Mouse (Mus musculus) v-Abl transformed pro-B cells (cell line): Measurements from ENCODE around the gene Kirrel3.

Experiments
- in situ Hi-C, 2 experiments: fragments of 400-800 bp; cut with MboI; formaldehyde crosslinking; loops; one replicate each; pipeline ENCODE4 v1.15.1; 2025; ENCODE audit not compliant: unreplicated experiment in 2 of 2

The Kirrel3 gene

GRCm38 (mm10) chr9:34861775-34862174 lies 376.1 kb downstream of the Kirrel3 start:
- in situ Hi-C loops, result loop anchor here in 1 of 2 experiments (10.0 kb wide), 1 partner anchor 303 kb away; no protein-coding TSS in a partner anchor

GRCm38 (mm10) chr9:34865606-34866005 lies 379.9 kb downstream of the Kirrel3 start:
- in situ Hi-C loops, result loop anchor here in 1 of 2 experiments (10.0 kb wide), 1 partner anchor 299 kb away; no protein-coding TSS in a partner anchor

GRCm38 (mm10) chr9:34871316-34871966 lies 385.7 kb downstream of the Kirrel3 start:
- in situ Hi-C loops, result no loop called here

- in situ Hi-C loops, result no loop called here
These were observed 389.5 kb downstream of the Kirrel3 start for GRCm38 (mm10) chr9:34875238-34875637.

GRCm38 (mm10) chr9:34877186-34877585 lies 391.5 kb downstream of the Kirrel3 start:
- in situ Hi-C loops, result no loop called here

- in situ Hi-C loops, result no loop called here
These were observed 392.1 kb downstream of the Kirrel3 start for GRCm38 (mm10) chr9:34877799-34878198.

- in situ Hi-C loops, result no loop called here
These were observed 396.1 kb downstream of the Kirrel3 start for GRCm38 (mm10) chr9:34881750-34882149.

- in situ Hi-C loops, result no loop called here
These were observed 396.5 kb downstream of the Kirrel3 start for GRCm38 (mm10) chr9:34882211-34882610.

GRCm38 (mm10) chr9:34883122-34883521 lies 397.4 kb downstream of the Kirrel3 start:
- in situ Hi-C loops, result no loop called here

GRCm38 (mm10) chr9:34884325-34884724 lies 398.6 kb downstream of the Kirrel3 start:
- in situ Hi-C loops, result no loop called here

- in situ Hi-C loops, result no loop called here
These were observed 399.2 kb downstream of the Kirrel3 start for GRCm38 (mm10) chr9:34884942-34885341.

GRCm38 (mm10) chr9:34886746-34887145 lies 401.1 kb downstream of the Kirrel3 start:
- in situ Hi-C loops, result no loop called here

GRCm38 (mm10) chr9:34887196-34887595 lies 401.5 kb downstream of the Kirrel3 start:
- in situ Hi-C loops, result no loop called here

- in situ Hi-C loops, result no loop called here
These were observed 402.6 kb downstream of the Kirrel3 start for GRCm38 (mm10) chr9:34888298-34888697.

GRCm38 (mm10) chr9:34901216-34901615 lies 415.5 kb downstream of the Kirrel3 start:
- in situ Hi-C loops, result no loop called here

- in situ Hi-C loops, result no loop called here
These were observed 416.2 kb downstream of the Kirrel3 start for GRCm38 (mm10) chr9:34901888-34902287.

GRCm38 (mm10) chr9:34905164-34905563 lies 419.5 kb downstream of the Kirrel3 start:
- in situ Hi-C loops, result no loop called here

GRCm38 (mm10) chr9:34908040-34908439 lies 422.3 kb downstream of the Kirrel3 start:
- in situ Hi-C loops, result no loop called here

GRCm38 (mm10) chr9:34911838-34912237 lies 426.1 kb downstream of the Kirrel3 start:
- in situ Hi-C loops, result no loop called here

GRCm38 (mm10) chr9:34912273-34912972 lies 426.7 kb downstream of the Kirrel3 start:
- in situ Hi-C loops, result no loop called here

- in situ Hi-C loops, result no loop called here
These were observed 427.3 kb downstream of the Kirrel3 start for GRCm38 (mm10) chr9:34912996-34913395.

GRCm38 (mm10) chr9:34918976-34919375 lies 433.3 kb downstream of the Kirrel3 start:
- in situ Hi-C loops, result no loop called here
